In the genomic region with DNA sequence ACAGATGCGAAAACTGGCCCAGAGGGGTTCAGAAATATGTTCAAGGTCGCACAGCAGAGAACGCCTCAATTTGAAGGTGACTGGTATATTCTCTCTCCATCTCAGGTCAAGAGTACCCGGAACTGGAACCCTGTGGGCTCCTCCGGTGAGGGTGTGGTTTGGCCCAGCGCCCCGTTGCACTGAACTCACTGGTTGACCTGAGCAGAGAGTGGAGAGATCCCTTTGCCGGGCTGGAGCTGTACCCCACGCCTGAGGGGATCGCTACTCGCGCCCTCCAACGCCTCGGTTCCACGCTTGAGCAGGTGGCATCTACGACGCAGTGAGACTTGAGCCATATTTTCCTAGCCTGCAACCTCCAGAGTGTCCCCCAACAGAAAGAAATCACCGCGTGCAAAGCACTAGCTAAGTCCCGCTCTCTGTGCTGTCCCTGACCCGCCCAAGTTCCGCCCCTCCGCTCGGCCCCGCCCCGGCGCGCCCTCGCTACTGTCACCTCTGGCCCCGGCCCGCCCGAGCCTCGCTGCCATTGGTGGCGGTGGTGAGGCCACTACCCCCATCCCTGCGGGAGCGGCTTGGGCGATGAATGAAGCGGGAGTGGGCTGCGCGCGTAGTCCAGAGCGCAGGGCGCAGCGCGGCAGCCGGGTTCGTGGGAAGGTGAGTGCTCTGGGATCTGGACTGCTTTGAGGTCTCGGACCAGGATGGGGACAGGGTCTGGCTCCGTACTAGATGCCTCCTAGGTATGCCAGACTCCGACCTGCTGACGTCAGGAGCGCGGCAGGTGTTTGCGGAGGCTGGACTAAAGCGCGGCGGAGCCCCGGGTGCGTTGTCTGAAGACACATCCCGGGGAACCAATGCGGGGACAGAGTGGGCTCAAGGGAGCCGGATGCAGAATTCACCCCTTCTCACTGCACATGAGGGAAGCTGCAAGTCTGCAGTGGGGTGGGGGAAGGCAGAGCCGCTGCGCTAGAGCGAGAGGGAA, we compare ENCODE assay signal across 8 mouse cellular contexts. TPM values are rescaled to one million over a fixed set of nuclear protein-coding genes. Genes with fewer than 3 reads are reported as not detected.
DNase-seq lines count a peak whose midpoint lies in the region; ATAC-seq and TF ChIP-seq lines count a peak whose summit lies in the region.

Gene Slco4a1 (plus strand): TSS at position 523 of the 976 bp plus-strand sequence.

- in situ Hi-C loops in Patski (cut with MboI; ENCODE audit: low pct_unique_long_range_greater_than_20kb), result no loop called here

- peaks cover 41% of the 10 kb centered on the region for H3K79me2 ChIP-seq in macrophage (ENCODE audit: inconsistent target)

- H3K9ac ChIP-seq in hindbrain, embryonic 14.5 days, result peak within 1 kb of the TSS; percentile 54

- H3K4me1 ChIP-seq in hindbrain, embryonic 14.5 days (replicated peaks; ENCODE audit: control insufficient read depth, insufficient read depth, low read length), result no peaks in the 10 kb centered on the region; the same call in 1 of the 2 replicates

- peak within 1 kb of the TSS; percentile 59 for H3K4me3 ChIP-seq in hindbrain, embryonic 14.5 days (replicated peaks; ENCODE audit: low read length)
- peak within 1 kb of the TSS; percentile 42 for H3K4me3 ChIP-seq in macrophage (ENCODE audit: inconsistent target)

- CTCF ChIA-PET in Patski (lab: Charles Lee), result interaction anchor here (0.7 to 5.9 kb wide), 5 partner anchors 12 to 97 kb away, joined by 3 to 24 read pairs (median 4); no protein-coding TSS in a partner anchor

- DNase-seq in Patski (ENCODE audit: low read depth, low spot score), result no peak
- peak; percentile 90 for DNase-seq in cerebellum, adult 9-11 months
- peak; percentile 55 to 64 for DNase-seq in frontal cortex, postnatal 36 days (ENCODE audit: low spot score in 2 of 2)
- peak; percentile 62 for DNase-seq in hindbrain, embryonic 14.5 days (ENCODE audit: low spot score)
- DNase-seq in left cerebral cortex, adult 18-20 months (ENCODE audit: low spot score in 2 of 2), result peak; percentile 61 to 78
- peak; percentile 87 for DNase-seq in retina, postnatal 7 days (ENCODE audit: low read depth, low spot score)
- DNase-seq in urinary bladder, adult 2 months (ENCODE audit: low spot score), result peak; percentile 66

- no peak for TF ChIP-seq CTCF in Patski (IDR thresholded peaks at IDR 0.05)

- no peaks in the 10 kb centered on the region for H3K36me3 ChIP-seq in hindbrain, embryonic 14.5 days (replicated peaks; ENCODE audit: control insufficient read depth, insufficient read depth)
- no peaks in the 10 kb centered on the region for H3K36me3 ChIP-seq in macrophage (ENCODE audit: inconsistent target)

- H3K4me2 ChIP-seq in hindbrain, embryonic 14.5 days (replicated peaks), result peak within 1 kb of the TSS; percentile 97

- POLR2A ChIA-PET in Patski (lab: Charles Lee), result interaction anchor here (1.0 to 4.8 kb wide), 6 partner anchors 8 to 22 kb away, joined by 3 to 26 read pairs (median 4); no protein-coding TSS in a partner anchor

- no peaks in the 10 kb centered on the region for H3K27me3 ChIP-seq in Patski
- H3K27me3 ChIP-seq in hindbrain, embryonic 14.5 days (ENCODE audit: control insufficient read depth, insufficient read depth, low read length), result peaks cover 38% of the 10 kb centered on the region

- H3K27ac ChIP-seq in hindbrain, embryonic 14.5 days, result no peak within 1 kb of the TSS
- H3K27ac ChIP-seq in macrophage, result no peak within 1 kb of the TSS

- ATAC-seq in Patski, result peak; percentile 93
- ATAC-seq in hindbrain, embryonic 14.5 days (ENCODE audit: low FRiP score), result peak; percentile 90

- WGBS in hindbrain, embryonic 14.5 days, result 2% methylated on average over 65 of the region's 65 CpGs
- 3% methylated on average over 64 of the region's 65 CpGs for WGBS in macrophage (ENCODE audit: missing documents)

- no peaks in the 10 kb centered on the region for H3K9me3 ChIP-seq in hindbrain, embryonic 14.5 days (ENCODE audit: control insufficient read depth, low read length)

RNA-seq across cellular contexts. Expression of gene Slco4a1, which starts in this region (rescaled TPM):
- polyA plus RNA-seq in Patski (2021) (89.8 TPM), macrophage (2018) (0.09 to 0.52 TPM (median 0.23 TPM) in 3 replicates)
- 1.4 and 2.2 TPM in 2 replicates for polyA plus RNA-seq in hindbrain, embryonic 14.5 days (2014; fragmentation: Nextera tagmentation; extraction: Ambion mirVana)
- 1 to 10 TPM; 1.7 to 2.4 TPM for total RNA-seq in left cerebral cortex, adult 18-20 months (2021)
- 10 to 100 TPM in 4 of 26 experiments, 1 to 10 TPM in 13, under 1 TPM in 4, not detected in 5; 0.31 to 41.1 (median 1.6) TPM for total RNA-seq in macrophage (2018; cell fraction: chromatin; rRNA removed)
- total RNA-seq in macrophage (2018; cell fraction: cytosol; rRNA removed), result 1 to 10 TPM in 5 of 26 experiments, under 1 TPM in 21; 0.05 to 4.9 (median 0.24) TPM
- 10 to 100 TPM in 4 of 26 experiments, 1 to 10 TPM in 20, under 1 TPM in 2; 0.37 to 37.5 (median 3.9) TPM for total RNA-seq in macrophage (2018; cell fraction: nucleus; rRNA removed)
- polyA plus RNA-seq in urinary bladder, adult 2 months (2012; rRNA removed), result 1.6 and 3.3 TPM in 2 replicates

Comparison
In these comparisons a context has a peak if more than half of its experiments do, and no peak if none do; other contexts are left out.
1. RNA of gene Slco4a1 (polyA plus RNA-seq): 89.8 TPM in Patski (single experiment); 1.6 to 3.3 TPM in urinary bladder, adult 2 months, 1.4 to 2.2 TPM in hindbrain, embryonic 14.5 days and 0.09 to 0.52 TPM in macrophage; every median in the first group is over 10 times any median in the second.